Mouse (Mus musculus) heart, adult 18-20 months (tissue): ENCODE measurements around the gene Irx5. TPM values are rescaled to one million over a fixed set of nuclear protein-coding genes. Genes with fewer than 3 reads are reported as not detected.

Experiments
- DNase-seq, 2 experiments: peaks; one replicate each; pipeline ENCODE4 v3.0.0; 2021 to 2022; ENCODE audit warnings: mixed read lengths in 1 of 2
- long read RNA-seq, 2 experiments: library from polyadenylated mRNA; stranded (forward); transcript quantifications; one replicate each; pipeline ENCODE4 v2.0.0; 2021
- total RNA-seq, 2 experiments: library from RNA; stranded (reverse); gene quantifications; 2 replicates each; pipeline ENCODE4 v1.2.3; 2021

Irx5 gene
- total RNA-seq = 1 to 10 TPM; 6.0 to 6.5 TPM
- long read RNA-seq, experiment 1, transcript Irx5-201 (3 exons, 2,450 nt) = major isoform, 9 of 9 reads
- long read RNA-seq, experiment 1, partial matches to known transcripts = 0 of 9 reads
- long read RNA-seq, experiment 1, other reads (novel, unspliced or antisense) = 0 of 9 reads
- long read RNA-seq, experiment 2, partial matches to known transcripts = 0 of 4 reads
- long read RNA-seq, experiment 2, other reads (novel, unspliced or antisense) = 0 of 4 reads

- peak; percentile 82 to 90 for DNase-seq
Measured at GRCm38 (mm10) chr8:92357398-92357981, at the start of gene Irx5. Gene Irx5 (plus strand): TSS chr8:92357625.

- no peak for DNase-seq
Measured at GRCm38 (mm10) chr8:92312178-92312577, 45.2 kb upstream of the Irx5 start.

- no peak for DNase-seq
Measured at GRCm38 (mm10) chr8:92313707-92314106, 43.7 kb upstream of the Irx5 start.

GRCm38 (mm10) chr8:92323751-92324150, 33.7 kb upstream of the Irx5 start:
- no peak for DNase-seq

- no peak for DNase-seq
Measured at GRCm38 (mm10) chr8:92327176-92327575, 30.2 kb upstream of the Irx5 start.

GRCm38 (mm10) chr8:92329273-92329672, 28.2 kb upstream of the Irx5 start:
- DNase-seq = no peak

- DNase-seq = peak; percentile 53 to 54
Measured at GRCm38 (mm10) chr8:92331811-92332210, 25.6 kb upstream of the Irx5 start.

- no peak for DNase-seq
Measured at GRCm38 (mm10) chr8:92333406-92333805, 24.0 kb upstream of the Irx5 start.

- no peak for DNase-seq
Measured at GRCm38 (mm10) chr8:92335079-92335478, 22.3 kb upstream of the Irx5 start.

GRCm38 (mm10) chr8:92336041-92336440, 21.4 kb upstream of the Irx5 start:
- no peak for DNase-seq

- no peak for DNase-seq
Measured at GRCm38 (mm10) chr8:92343544-92343943, 13.9 kb upstream of the Irx5 start.

- DNase-seq = peak; percentile 41 to 42
Measured at GRCm38 (mm10) chr8:92349898-92350486, 7.4 kb upstream of the Irx5 start.

- no peak for DNase-seq
Measured at GRCm38 (mm10) chr8:92353405-92353804, 4.0 kb upstream of the Irx5 start.

- peak in 1 of 2 experiments; percentile 46 for DNase-seq
Measured at GRCm38 (mm10) chr8:92354536-92355482, 2.6 kb upstream of the Irx5 start.

- DNase-seq = peak; percentile 98 to 99
Measured at GRCm38 (mm10) chr8:92355701-92356612, 1.5 kb upstream of the Irx5 start.

GRCm38 (mm10) chr8:92356613-92357375, 631 bp upstream of the Irx5 start:
- no peak for DNase-seq

- peak in 1 of 2 experiments; percentile 60 for DNase-seq
Measured at GRCm38 (mm10) chr8:92358141-92358999, 945 bp downstream of the Irx5 start.

GRCm38 (mm10) chr8:92359000-92359832, 1.8 kb downstream of the Irx5 start:
- peak in 1 of 2 experiments; percentile 67 for DNase-seq

GRCm38 (mm10) chr8:92359833-92360082, 2.3 kb downstream of the Irx5 start:
- no peak for DNase-seq
